ENCODE assay signal across 13 mouse cellular contexts in the genomic region with DNA sequence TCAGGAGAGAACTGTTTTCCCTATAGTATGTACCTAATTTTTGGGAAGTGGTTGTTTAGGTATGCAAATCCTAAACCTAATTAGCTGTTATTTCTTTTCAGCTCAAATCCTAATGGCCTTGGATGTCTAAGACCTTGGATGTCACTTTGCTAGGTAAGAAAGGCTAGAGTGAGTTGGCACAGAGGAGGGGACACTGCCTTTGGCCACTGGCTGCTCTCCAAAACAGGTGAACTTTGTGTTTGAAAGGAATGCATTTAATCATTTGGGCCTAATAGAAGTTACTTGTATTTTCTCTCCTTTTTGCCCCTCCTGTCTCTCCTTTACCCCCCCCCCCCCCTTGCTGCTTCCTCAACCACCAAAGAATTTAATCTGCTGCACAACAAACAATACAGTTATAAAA.
"Had no signal": no experiment of that assay in that cellular context is flagged by ENCODE, and none has a peak within 500 bp of the region (broad histone marks: within the 10 kb centered on the region; RNA-seq: fewer than 3 reads in every experiment).

No protein-coding gene starts in this region.

- H3K4me1 ChIP-seq: limb, embryonic 10.5 days; lung, embryonic 15.5 days; midbrain, embryonic 12.5 days; stomach, embryonic 15.5 days had no signal

- H3K36me3 ChIP-seq: limb, embryonic 10.5 days; liver, embryonic 13.5 days; lung, embryonic 15.5 days; midbrain, embryonic 12.5 days; neural tube, embryonic 13.5 days; stomach, embryonic 15.5 days had no signal

- H3K4me2 ChIP-seq: liver, embryonic 13.5 days; lung, embryonic 15.5 days; midbrain, embryonic 12.5 days; neural tube, embryonic 13.5 days; stomach, embryonic 15.5 days had no signal

- ATAC-seq: intestine, embryonic 16.5 days had no signal

- H3K27ac ChIP-seq: limb, embryonic 10.5 days; lung, embryonic 15.5 days; midbrain, embryonic 12.5 days; neural tube, embryonic 13.5 days; stomach, embryonic 15.5 days had no signal

- H3K4me3 ChIP-seq: left cerebral cortex, adult 2 months; limb, embryonic 10.5 days; liver, embryonic 13.5 days; lung, embryonic 15.5 days; midbrain, embryonic 12.5 days; neural tube, embryonic 13.5 days; stomach, embryonic 15.5 days had no signal

- H3K27me3 ChIP-seq: liver, embryonic 13.5 days; lung, embryonic 15.5 days; midbrain, embryonic 12.5 days; neural tube, embryonic 13.5 days; stomach, embryonic 15.5 days had no signal

- H3K9ac ChIP-seq: liver, embryonic 13.5 days; liver, postnatal 0 days; lung, embryonic 15.5 days; midbrain, embryonic 12.5 days; neural tube, embryonic 13.5 days; stomach, embryonic 15.5 days had no signal

- H3K9me3 ChIP-seq: limb, embryonic 10.5 days; liver, embryonic 13.5 days; lung, embryonic 15.5 days; midbrain, embryonic 12.5 days; neural tube, embryonic 13.5 days; stomach, embryonic 15.5 days had no signal

- DNase-seq: liver, embryonic 13.5 days; liver, postnatal 0 days; lung, postnatal 14 days; right cerebral cortex, postnatal 14 days; thymus, adult 2 months; thymus, postnatal 25 days had no signal
